Mouse (Mus musculus) yolk sac, embryonic 10.5 days (tissue): ENCODE data around the gene Catsper2.
A peak's percentile ranks its signal among the peaks of the same experiment; 100 is the strongest.

Source experiments
- DNase-seq: peaks from one replicate; pipeline ENCODE4 v3.0.0-alpha.2; 2017; ENCODE audit warnings: low spot score

The Catsper2 gene

GRCm38 (mm10) chr2:121413387-121414042 lies at the start of gene Catsper2, which contains the start of gene Pdia3:
Gene Catsper2, minus strand, starts transcription at chr2:121413792.
Gene Pdia3, plus strand, starts transcription at chr2:121413775.
- peak; percentile 98 for DNase-seq

GRCm38 (mm10) chr2:121460071-121460470 lies 46.5 kb upstream of the Catsper2 start:
- no peak for DNase-seq

DNA sequence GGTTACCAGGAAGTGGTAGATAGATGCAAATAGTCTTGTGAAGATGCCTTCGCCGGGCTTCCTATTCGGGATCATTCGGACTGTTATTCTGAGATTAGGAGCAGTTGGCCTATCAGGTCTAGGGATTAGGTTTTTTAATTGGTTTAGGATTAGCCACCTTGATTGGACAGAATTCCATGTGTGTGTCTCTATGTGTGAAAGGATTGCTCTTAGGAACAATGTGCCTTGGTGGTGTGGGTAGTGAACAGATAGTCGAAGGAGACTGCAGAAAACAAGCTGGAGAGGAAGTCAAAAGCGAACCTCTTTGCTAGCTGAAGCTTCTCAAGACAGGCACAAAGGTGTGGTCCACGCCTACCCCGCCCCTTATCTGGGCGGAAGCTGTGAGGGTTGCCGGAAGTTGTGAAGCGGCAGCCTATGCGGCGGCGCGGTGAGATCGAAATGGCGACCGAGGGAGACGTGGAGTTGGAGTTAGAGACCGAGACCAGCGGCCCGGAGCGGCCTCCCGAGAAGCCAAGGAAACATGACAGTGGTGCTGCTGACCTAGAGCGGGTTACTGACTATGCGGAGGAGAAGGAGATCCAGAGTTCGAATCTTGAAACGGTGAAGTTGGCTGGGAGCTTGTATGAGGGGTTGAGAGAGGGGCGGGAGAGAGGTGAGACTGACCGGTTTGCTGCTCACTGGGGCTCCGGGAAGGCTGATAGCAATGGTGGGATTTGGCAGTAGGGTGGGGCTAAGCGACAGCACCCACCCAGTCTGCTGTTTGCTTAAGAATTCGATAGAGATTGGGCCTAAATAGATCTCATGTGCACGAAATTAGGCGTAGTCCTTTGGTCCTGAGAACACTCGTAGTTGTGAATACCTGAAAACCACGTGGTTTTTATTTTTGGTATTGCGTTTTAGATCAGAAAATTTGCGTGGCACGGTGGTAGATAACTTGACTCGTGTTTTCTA lies 43.4 kb upstream of the Catsper2 start, which contains the start of gene Serinc4:
Gene Serinc4, minus strand, starts transcription at position 90 of the 951 bp plus-strand sequence.
- peak; percentile 92 for DNase-seq

- no peak for DNase-seq
Observed at GRCm38 (mm10) chr2:121455534-121455933, 41.9 kb upstream of the Catsper2 start.

- no peak for DNase-seq
Observed at GRCm38 (mm10) chr2:121453917-121454316, 40.3 kb upstream of the Catsper2 start.

DNA sequence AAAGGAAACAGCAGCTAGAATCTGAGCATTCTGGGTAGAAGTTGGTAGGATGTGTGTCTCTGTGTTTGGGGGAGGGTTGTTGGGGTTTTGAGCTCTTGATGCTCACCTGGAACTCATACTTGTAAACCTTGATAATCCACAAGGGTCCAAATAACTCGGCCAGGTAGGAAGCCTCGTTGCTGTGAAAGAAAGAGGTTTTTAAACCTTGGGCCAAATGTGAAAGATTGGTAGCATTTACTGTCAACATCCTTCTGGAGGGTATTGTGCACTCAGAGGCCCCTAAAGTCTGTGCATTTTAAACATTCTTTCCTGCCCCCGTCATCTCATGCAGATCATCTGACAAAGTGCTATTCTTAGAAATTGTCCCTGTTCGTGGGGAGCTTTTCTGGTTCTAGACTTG lies 39.4 kb upstream of the Catsper2 start, which contains the start of gene Hypk:
Gene Hypk, plus strand, starts transcription at position 301 of the 400 bp plus-strand sequence.
- DNase-seq = no peak

DNA sequence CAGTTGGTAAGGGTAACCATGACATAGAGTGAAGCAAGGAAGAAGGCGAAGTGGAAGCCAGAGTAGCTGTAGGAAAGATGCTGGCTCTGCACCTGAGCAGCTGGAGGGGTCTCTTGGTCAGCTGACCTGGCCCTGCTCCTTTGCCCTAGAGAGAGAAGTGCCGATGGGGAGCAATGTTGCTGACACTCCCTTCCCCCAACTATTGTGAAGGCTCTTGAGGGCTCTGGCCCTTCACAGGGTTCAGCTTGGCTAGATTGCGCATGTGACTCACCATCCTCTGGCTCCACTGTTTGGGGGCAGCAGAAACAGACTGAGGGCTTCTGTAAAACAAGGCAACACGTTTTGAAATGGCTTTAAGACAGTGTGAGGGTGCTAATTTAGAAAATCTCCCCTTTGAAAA lies 38.8 kb upstream of the Catsper2 start:
- DNase-seq = no peak

- DNase-seq = peak; percentile 44
Observed at GRCm38 (mm10) chr2:121450093-121450492, 36.5 kb upstream of the Catsper2 start.

DNA sequence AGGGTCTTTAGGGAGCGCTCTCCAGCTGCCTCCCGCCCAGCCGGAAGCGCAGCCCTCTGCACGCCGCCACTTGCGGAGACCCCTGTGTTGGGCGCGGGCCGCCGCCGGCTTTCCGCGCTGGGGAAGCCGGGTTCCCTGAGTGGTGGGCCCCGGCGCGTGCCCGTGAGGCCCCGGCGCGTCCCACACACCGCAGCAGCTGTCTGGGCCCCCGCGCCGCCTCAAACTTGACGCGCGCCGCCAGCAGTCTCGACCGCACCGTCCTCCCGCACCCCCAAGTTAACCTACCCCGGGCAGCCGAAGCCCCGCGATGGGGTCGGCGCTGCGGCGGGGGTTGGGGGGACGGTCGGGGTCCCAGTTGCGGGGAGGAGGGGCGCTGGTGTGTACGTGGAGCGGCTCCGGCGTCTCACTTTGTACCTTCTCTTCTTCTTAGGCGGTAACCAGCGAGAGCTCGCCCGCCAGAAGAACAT lies 36.0 kb upstream of the Catsper2 start:
- no peak for DNase-seq

- DNase-seq = peak; percentile 100
Observed at GRCm38 (mm10) chr2:121448739-121449535, 35.3 kb upstream of the Catsper2 start, which contains the start of gene Serf2. Gene Serf2, plus strand, starts transcription at chr2:121449195.

DNA sequence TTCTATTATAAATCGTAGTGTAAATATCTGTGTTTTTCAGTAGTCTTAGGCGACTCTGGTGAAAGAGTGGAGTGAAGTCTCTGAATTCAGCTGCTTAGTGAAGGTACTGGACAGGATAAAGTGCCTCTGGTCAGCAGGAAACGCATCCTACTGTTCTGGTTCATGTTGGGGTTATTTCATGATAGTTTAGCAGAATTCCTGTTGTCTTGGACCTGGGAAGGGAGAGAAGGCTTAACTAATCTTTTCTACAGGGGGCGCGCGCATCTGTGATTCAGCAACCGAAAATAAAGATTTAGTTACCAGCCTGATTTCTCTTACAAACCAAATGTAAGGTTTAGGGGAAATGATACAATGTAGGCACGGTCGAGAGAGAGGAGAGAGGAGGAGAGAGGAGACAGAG lies 34.5 kb upstream of the Catsper2 start:
- DNase-seq = peak; percentile 44

DNA sequence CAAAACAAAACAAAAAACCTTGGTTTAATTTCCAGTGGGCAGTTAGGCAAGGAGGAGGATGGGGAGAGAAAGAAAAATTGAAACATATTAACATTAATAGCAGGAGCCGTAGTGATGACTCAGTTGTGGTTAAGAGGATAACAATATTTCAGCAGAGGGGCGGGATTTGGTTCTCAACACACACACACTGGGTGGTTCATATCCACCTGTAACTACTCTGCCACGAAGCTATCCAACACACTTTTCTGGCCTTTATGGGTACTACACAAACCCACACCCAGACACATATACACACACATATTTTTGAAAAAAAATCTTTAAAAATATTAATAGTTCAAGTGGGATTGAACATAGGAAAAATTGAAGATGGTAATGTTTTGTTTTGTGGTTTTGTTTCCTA lies 33.4 kb upstream of the Catsper2 start:
- no peak for DNase-seq

- no peak for DNase-seq
Observed at GRCm38 (mm10) chr2:121446506-121446905, 32.9 kb upstream of the Catsper2 start.

DNA sequence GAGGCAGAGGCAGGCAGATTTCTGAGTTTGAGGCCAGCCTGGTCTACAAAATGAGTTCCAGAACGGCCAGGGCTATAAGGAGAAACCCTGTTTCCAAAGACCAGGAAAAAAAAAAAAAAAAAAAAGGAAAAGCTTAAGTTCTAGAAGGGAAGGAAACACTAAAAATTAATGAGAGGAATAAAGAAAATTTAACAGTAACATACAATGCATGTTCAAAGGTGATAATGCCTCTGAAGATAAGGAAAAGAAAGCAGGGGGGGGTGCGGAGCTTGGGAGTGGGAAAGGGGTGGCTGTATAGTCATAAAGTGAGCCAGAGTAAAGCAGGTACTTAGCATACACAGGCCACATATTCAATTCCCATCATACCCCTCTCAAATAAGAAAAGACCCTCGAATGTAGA lies 31.5 kb upstream of the Catsper2 start:
- DNase-seq = no peak

DNA sequence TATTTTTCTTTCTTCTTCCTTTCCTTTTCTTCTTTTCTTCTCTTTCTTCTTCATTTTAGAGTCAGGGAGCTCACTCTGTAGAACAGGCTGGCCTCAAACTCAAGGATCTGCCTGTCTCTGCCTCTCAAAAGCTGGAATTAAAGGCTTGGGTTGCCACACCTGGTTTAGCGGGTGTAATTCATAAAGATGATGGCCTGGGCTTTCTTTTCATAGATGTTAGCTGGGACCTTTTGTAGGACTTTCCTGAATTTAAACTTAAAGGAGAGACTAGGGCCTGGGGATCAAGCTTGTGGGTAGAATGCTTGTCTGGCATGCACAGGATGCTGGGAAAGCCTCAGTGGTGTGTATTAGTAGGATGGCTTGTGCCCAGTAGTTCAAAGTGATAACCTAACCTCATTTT lies 30.6 kb upstream of the Catsper2 start, which contains the start of gene Ell3:
Gene Ell3, minus strand, starts transcription at position 101 of the 400 bp plus-strand sequence.
- DNase-seq = no peak

GRCm38 (mm10) chr2:121443068-121443349 lies 29.4 kb upstream of the Catsper2 start:
- no peak for DNase-seq

DNA sequence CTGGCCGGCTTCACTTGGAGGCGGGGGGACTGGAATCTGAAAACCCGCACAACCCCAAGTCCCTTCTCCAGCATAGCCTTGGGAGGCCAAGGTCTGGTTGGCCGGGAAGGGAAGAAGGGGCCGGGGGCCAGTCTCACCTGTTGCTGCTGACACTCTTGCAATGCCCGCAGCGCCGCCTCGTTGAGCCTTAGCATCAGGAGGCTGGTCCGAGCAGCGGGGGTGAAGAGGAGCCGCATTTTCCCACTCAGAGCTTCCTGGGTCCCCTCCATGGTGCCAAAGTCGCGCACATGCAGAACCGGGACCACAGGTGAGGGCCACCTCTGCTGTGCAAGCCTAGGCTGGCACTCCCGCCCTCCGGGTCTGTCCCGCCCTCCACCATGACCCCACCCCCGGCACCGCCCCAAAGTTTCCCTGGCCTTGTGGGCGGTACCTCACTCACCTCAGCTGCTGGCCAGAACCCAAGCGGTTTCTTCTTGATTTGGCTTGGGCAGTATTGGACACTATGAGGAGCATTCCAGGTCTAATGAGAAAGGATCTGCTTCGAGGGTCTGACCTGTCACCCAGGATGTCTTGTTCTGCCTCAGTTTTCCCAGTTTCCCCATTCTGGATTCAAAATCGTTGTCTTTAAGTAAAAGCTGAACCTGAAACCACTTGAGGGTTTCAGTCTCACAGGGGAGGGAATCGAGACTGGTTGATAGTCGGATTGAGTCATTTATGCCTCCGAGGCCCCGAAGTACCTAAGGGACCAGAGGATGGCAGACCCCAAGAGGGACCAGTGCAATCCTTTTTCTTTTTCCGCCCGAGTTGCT lies 28.9 kb upstream of the Catsper2 start:
- DNase-seq = peak; percentile 88

DNA sequence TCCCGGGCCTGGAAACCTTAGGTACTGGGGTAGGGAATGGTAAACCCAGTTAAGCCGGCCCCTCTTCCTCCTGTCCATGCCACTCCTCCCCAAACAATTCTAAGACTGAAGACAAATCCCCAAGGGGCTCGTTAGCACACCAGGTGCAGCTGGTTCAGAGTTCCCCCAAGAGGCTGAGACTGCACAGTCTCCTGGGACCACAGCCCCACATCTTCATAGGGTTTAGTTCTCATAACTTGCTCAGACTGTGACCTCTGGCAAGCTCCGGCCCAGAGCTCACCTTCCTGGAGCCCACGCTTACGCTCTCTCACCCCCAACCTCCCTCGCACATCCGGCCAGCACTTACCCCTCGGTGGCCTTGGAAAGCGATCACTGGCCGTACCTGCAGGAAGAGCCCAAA lies 28.2 kb upstream of the Catsper2 start:
- DNase-seq = no peak

DNA sequence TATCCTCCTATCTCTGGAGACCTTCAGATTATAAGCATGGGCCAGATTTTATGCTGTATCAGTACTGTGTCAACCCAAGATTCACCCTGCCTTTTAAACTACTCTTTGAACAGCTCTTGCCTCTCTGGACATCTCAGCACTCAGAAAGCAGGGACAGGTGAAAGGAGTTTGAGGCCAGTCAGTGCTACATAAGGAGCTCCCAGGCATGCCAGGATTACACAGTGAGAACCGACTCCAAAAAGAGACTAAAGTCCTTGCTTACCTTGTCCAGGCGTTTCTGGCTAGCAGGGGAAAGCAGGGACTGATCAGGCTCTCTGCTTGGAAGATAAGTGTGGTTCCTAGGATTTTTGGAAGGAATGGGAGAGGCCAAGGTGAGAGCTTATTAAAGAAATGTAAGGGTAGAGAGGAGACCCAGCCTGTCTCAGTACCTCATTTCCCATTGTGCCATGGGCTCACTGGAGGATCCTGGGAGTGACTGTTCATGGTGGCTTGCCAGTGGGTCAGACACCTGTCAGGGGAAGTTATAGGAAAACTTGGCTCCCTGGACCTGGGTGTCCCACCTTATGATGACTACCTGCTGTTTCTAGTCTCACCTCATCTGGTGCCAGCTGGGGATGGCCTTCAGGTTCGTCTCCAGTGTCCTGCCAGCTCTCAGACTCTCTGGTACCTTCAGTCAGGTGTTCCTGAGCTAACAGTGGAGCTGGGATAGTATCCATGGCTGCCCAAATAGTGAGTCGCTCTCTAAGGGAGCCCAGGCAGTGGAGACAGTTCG lies 27.4 kb upstream of the Catsper2 start:
- DNase-seq = no peak

DNA sequence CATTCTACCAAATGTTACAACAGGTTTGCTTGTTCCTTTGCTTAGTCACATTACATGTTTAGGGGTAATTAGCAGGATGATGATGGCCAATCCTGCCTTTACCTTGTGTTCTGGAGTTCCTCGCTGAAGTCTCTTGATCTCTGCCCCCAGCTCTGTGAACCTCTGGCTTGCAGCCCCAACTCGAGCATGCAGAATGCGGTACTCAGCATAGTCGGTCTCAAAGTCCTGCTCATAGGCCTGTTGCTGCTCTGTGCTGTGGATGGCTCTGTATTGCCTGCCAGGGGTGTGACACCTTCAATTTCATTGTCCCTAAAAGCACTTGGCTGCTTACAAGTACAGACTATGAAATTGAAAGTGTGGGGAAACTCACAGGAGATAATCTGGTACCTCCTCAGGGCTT lies 26.2 kb upstream of the Catsper2 start:
- DNase-seq = peak; percentile 54
